Mouse (Mus musculus) gastrocnemius, postnatal 14 days (tissue): ENCODE results near the gene Kcnf1. TPM values are rescaled to one million over a fixed set of nuclear protein-coding genes. Genes with fewer than 3 reads are reported as not detected.
"Not testable (repeated sequence)": the region's sequence is repeated elsewhere in the genome, so short reads cannot be mapped to it uniquely, and the experiment has no call there.

ENCODE experiments used
- DNase-seq: peaks from one replicate; pipeline ENCODE4 v3.0.0; 2021; ENCODE audit warnings: mixed read lengths
- intact Hi-C: fragments of 180-260 bp; cut with DNase I; formaldehyde crosslinking; loops from one replicate; pipeline ENCODE4 v1.15.1; 2025; ENCODE audit warnings: low total_unique reads
- total RNA-seq, 2 experiments: library from RNA; stranded (reverse); gene quantifications; 2 replicates each; pipeline ENCODE4 v1.2.3; 2021

Gene Kcnf1
- total RNA-seq, 2 experiments from 2014 or later, result 1.00 to 1.7 TPM

DNA sequence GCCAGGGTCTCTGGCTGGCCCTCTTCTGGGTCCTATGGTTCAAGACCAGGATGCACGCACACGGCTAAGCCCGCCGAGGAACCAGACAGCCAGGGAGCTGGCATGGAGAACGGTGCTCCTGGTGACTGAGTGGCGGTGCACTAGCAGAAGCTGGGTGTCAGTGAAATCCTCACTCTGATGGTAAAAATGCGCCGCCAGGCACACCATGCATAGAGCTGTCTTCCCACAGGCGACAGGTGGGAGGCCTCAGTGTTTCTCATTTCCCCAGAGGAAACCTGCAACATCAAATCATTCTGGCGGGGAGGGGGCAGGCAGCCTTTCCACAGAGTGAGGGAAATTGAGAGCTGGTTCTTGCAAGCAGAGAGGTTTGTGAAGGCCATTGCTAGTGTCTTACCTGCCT lies 6.3 kb downstream of the Kcnf1 start:
- DNase-seq, result no peak
- intact Hi-C loops, result no loop called here

- intact Hi-C loops, result no loop called here
- no peak for DNase-seq
These were observed 10.6 kb downstream of the Kcnf1 start for GRCm38 (mm10) chr12:17166116-17166515.

DNA sequence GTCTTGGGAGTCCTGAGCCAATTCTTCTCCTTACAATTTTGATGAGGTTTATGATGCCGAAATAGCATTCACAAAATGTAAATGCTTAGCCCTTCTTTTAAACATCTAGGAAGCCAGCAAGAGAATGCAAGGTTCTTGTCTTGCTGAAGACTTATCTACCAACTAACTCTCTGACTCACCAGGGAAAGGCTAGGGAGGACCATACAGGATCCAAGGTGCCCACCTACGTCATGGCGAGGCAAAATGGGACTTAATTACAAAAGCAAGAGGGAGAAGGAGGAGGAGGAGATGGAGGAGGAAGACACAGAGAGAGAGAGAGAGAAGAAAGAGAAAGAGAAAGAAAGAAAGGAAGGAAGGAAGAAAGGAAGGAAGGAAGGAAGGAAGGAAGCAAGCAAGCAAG lies 12.7 kb downstream of the Kcnf1 start:
- DNase-seq, result no peak
- intact Hi-C loops, result no loop called here

GRCm38 (mm10) chr12:17159549-17159948 lies 17.1 kb downstream of the Kcnf1 start:
- no peak for DNase-seq
- intact Hi-C loops, result no loop called here

DNA sequence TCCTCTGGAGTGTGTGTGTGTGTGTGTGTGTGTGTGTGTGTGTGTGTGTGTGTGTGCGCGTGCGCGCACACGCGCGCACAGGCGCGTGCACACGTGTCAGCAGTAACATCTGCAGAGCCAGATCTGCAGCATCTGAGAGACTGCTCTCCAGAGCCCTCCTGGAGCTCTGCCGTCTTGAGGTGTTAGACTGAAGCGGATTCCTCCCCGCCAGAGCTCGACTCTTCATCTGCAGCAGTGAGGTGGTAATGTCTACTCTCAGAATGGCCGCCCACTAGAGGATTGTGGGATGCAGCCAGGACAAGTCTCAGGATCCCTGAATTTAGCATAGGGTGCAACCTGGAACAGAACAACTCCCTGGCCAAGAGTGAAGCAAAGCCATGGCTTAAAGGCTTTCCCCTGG lies 19.1 kb downstream of the Kcnf1 start:
- intact Hi-C loops, result no loop called here
- DNase-seq, result no peak

DNA sequence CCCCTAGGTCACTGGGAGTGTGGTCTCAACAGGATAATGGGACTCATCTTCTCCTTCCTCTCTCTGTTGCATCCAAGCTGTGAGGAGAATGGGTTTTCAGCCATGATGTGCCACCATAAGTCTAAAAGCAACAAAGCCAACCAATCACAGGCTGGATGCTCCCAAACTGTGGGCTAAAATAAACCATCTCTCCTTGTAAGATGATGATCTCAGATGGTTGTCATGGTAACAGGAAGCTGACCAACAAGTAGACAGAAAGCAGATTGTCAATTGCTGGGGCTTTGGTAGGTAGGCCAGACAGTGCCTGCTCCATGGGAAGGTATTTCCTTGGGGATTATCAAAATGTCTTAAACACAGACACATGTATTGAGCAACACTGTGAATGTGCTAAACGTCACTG lies 20.9 kb downstream of the Kcnf1 start:
- intact Hi-C loops, result no loop called here
- no peak for DNase-seq

- intact Hi-C loops, result no loop called here
- DNase-seq, result no peak
These were observed 23.8 kb downstream of the Kcnf1 start for GRCm38 (mm10) chr12:17152840-17153239.

DNA sequence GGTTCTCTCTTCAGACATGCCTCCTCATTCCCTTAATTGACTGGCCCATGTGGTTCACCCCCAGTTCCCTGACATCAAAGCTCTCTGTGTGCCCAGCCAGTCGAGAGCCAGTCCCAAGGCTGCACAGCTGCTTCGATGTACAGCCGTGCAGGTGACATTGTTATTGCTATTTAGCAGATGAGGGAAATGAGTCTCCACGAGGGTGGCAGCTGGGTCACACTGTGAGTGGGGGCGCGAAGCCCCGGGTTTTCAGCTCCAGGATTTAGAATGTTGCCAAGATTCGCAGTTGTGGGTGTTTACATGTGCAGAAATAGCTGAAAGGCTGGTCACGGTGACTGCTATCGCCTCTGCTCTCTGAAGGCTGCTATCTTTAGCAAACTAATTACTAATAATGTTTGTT lies 27.8 kb downstream of the Kcnf1 start:
- intact Hi-C loops, result no loop called here
- no peak for DNase-seq

GRCm38 (mm10) chr12:17141791-17142190 lies 34.9 kb downstream of the Kcnf1 start:
- no peak for DNase-seq
- intact Hi-C loops, result no loop called here

DNA sequence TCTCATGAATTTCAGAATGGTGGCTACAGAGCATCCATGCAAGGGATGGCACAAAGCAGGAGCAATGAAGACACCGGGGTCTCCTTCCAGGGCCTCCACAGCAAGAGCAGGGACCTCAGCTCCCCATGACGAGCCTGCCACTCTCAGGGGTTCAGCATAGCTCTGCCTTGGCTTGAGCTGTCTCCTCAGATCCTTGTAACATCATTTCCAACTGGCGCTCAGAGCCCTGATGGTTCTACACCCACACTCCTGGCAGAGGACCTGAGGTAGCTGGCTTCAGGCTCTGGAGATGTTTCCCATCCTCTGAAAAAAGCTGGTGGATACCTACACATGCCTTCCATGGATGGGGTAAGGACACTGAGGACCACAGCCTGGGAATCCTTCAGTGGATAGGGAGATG lies 36.3 kb downstream of the Kcnf1 start:
- no peak for DNase-seq
- intact Hi-C loops, result no loop called here

- no peak for DNase-seq
These were observed 42.1 kb downstream of the Kcnf1 start for GRCm38 (mm10) chr12:17134546-17135096.

GRCm38 (mm10) chr12:17132243-17132642 lies 44.4 kb downstream of the Kcnf1 start:
- DNase-seq, result no peak
- intact Hi-C loops, result no loop called here

More at GRCm38 (mm10) chr12:17134546-17135096, 42.1 kb downstream of the Kcnf1 start:
- intact Hi-C loops, result no loop called here

- intact Hi-C loops, result no loop called here
- DNase-seq, result no peak
These were observed 45.1 kb downstream of the Kcnf1 start for GRCm38 (mm10) chr12:17131563-17131962.

DNA sequence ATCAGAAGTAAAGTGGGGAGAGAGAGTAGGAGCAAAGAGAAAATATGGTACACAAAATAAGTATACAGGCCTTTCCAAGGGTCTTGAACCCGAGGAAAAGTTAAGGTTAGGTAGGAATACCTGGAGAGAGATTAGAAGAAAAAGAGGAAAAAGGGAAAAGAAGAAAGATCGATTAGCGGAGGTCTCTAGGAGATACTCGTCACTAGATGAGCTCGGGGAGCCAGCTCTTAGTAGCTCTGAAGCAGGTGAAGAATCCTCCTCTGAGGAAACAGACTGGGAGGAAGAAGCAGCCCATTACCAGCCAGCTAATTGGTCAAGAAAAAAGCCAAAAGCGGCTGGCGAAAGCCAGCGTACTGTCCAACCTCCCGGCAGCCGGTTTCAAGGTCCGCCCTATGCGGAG lies 53.8 kb downstream of the Kcnf1 start:
- intact Hi-C loops, DNase-seq: not testable (repeated sequence)

Other genes with a start within 250 kb of the Kcnf1 start
- 1 to 10 TPM; 1.8 TPM for gene Pqlc3, start 176.5 kb downstream of the Kcnf1 start, total RNA-seq
- gene 2410004P03Rik, start 165.2 kb downstream of the Kcnf1 start, total RNA-seq, result not detected
- gene Pdia6, start 89.7 kb upstream of the Kcnf1 start, total RNA-seq, result 10 to 100 TPM; 55.3 to 68.7 TPM
- not detected for gene Atp6v1c2, start 152.5 kb upstream of the Kcnf1 start, total RNA-seq
- 1 to 10 TPM; 6.6 to 9.3 TPM for gene Nol10, start 171.6 kb upstream of the Kcnf1 start, total RNA-seq